Mouse (Mus musculus): ENCODE data around the gene Otx2.
"Not testable (repeated sequence)": the region's sequence is repeated elsewhere in the genome, so short reads cannot be mapped to it uniquely, and the experiment has no call there.

- not testable (repeated sequence) for TF ChIP-seq POLR2A (IDR thresholded peaks at IDR 0.05; ENCODE audit: low read depth, low read length); CTCF (IDR thresholded peaks at IDR 0.05; ENCODE audit: extremely low read depth, insufficient read length, insufficient replicate concordance, low read depth, low read length)
Measured at GRCm38 (mm10) chr14:48622726-48623125, 50.9 kb downstream of the Otx2 start.

Data from small intestine, adult 2 months (tissue).